Mouse (Mus musculus): ENCODE measurements around the gene Ankrd10.

DNA sequence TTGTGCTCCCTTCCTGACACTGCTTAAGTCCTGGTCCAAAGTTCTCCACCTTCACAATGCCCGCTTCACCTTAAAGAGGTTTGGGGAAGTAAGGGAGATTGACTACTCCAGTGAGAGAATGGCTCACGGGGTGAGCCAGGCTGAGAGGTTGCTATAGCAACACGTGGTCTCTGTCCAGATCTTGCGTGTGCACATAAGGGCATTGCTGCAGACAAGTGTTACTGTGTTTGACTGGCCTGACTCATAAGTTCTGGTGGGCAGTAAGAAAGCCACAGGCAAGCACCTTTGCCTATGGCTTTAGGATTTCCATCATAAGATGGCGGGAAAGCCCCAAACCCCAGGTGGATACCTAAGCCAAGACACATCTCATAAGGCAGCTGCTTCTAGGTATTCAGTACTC is 71.3 kb downstream of the Ankrd10 start:
- no peak for TF ChIP-seq CTCF (IDR thresholded peaks at IDR 0.05; ENCODE audit: low read depth, low read length)
- no peak for TF ChIP-seq POLR2A (IDR thresholded peaks at IDR 0.05; ENCODE audit: extremely low read depth, insufficient read depth, low read length)

Data from liver, adult 2 months (tissue).